Mouse (Mus musculus) heart, embryonic 15.5 days (tissue): ENCODE measurements at regions not wholly inside any gene's neighbourhood (a gene's known extent, or its start where the extent isn't known, plus 50 kb on each side); places are given as distances from the start of the nearest gene placed in this dataset.
A peak's percentile ranks its signal among the peaks of the same experiment; 100 is the strongest.

ENCODE experiments used
- ATAC-seq: fragments of 200-750 bp; cut with Nextera tagmentation; replicated peaks from 2 replicates; pipeline ENCODE4 v1.8.0; 2017; ENCODE audit warnings: low read depth, moderate TSS enrichment; ENCODE audit not compliant: insufficient number of reproducible peaks, insufficient read depth, low FRiP score
- H3K27ac ChIP-seq: fragments of 300-500 bp; sonication (generic); 2 replicates; pipeline ENCODE4 v1.5.1; 2015; ENCODE audit warnings: mild to moderate bottlenecking, inconsistent platforms
- H3K27me3 ChIP-seq: fragments of 300-500 bp; sonication (generic); 2 replicates; pipeline ENCODE4 v1.6.1; 2015; ENCODE audit warnings: inconsistent platforms
- H3K36me3 ChIP-seq: fragments of 300-500 bp; sonication (generic); 2 replicates; pipeline ENCODE4 v1.6.1; 2015; ENCODE audit warnings: mild to moderate bottlenecking, inconsistent platforms
- H3K4me1 ChIP-seq: fragments of 300-500 bp; sonication (generic); replicated peaks from 2 replicates; pipeline ENCODE4 v1.6.1; 2015; ENCODE audit warnings: inconsistent platforms
- H3K4me2 ChIP-seq: fragments of 300-500 bp; sonication (generic); 2 replicates; pipeline ENCODE4 v1.6.1; 2015; ENCODE audit warnings: inconsistent platforms, mild to moderate bottlenecking, moderate library complexity
- H3K4me3 ChIP-seq: fragments of 300-500 bp; sonication (generic); 2 replicates; pipeline ENCODE4 v1.5.1; 2015; ENCODE audit warnings: mild to moderate bottlenecking, inconsistent platforms
- H3K9ac ChIP-seq: fragments of 300-500 bp; sonication (generic); 2 replicates; pipeline ENCODE4 v1.6.1; 2015; ENCODE audit warnings: mild to moderate bottlenecking, inconsistent platforms
- H3K9me3 ChIP-seq: fragments of 300-500 bp; sonication (generic); replicated peaks from 2 replicates; pipeline ENCODE4 v1.6.1; 2016; ENCODE audit warnings: inconsistent platforms
- WGBS: fragments of 180-500 bp; shearing (Covaris S2); methylation state at CpG from one replicate; pipeline ENCODE4 v1.1.7; 2015; ENCODE audit warnings: mixed read lengths; 5-methylcytosine and 5-hydroxymethylcytosine counted together

GRCm38 (mm10) chr15:95714408-95714807, 58.6 kb upstream of the Dbx2 start:
- ATAC-seq: no peak
- Histone ChIP-seq H3K9me3 (0 out of 2 replicates have a peak, but pooled peaks cover 3% of the 10 kb centered on the region), H3K4me1 (no peaks in the 10 kb centered on the region), H3K4me2 (no peak overlapping the region), H3K27ac (no peak overlapping the region), H3K36me3 (no peaks in the 10 kb centered on the region), H3K4me3 (no peak overlapping the region), H3K9ac (no peak overlapping the region), H3K27me3 (no peaks in the 10 kb centered on the region)
- WGBS: 63% methylated on average over 3 of the region's 3 CpGs

GRCm38 (mm10) chr15:95715941-95716340, 60.2 kb upstream of the Dbx2 start:
- Histone ChIP-seq H3K9ac (no peak overlapping the region), H3K9me3 (no peaks in the 10 kb centered on the region), H3K27me3 (no peaks in the 10 kb centered on the region), H3K4me1 (no peaks in the 10 kb centered on the region), H3K4me2 (no peak overlapping the region), H3K27ac (no peak overlapping the region), H3K4me3 (no peak overlapping the region), H3K36me3 (no peaks in the 10 kb centered on the region)
- WGBS: 85% methylated on average over 9 of the region's 9 CpGs
- no peak for ATAC-seq

GRCm38 (mm10) chr15:95723699-95724098, 66.9 kb upstream of the Ano6 start:
- Histone ChIP-seq H3K27ac (no peak overlapping the region), H3K27me3 (no peaks in the 10 kb centered on the region), H3K9me3 (no peaks in the 10 kb centered on the region)

GRCm38 (mm10) chr15:95725866-95726265, 64.8 kb upstream of the Ano6 start:
- H3K27ac ChIP-seq: no peak overlapping the region
- H3K9ac ChIP-seq: no peak overlapping the region
- 33% methylated on average over 11 of the region's 11 CpGs for WGBS
- ATAC-seq: peak; percentile 39; the same call in 1 of the 2 replicates
- no peak overlapping the region for H3K4me3 ChIP-seq
- no peaks in the 10 kb centered on the region for H3K27me3 ChIP-seq
- H3K9me3 ChIP-seq: no peaks in the 10 kb centered on the region
- no peak overlapping the region for H3K4me2 ChIP-seq
- no peaks in the 10 kb centered on the region for H3K4me1 ChIP-seq
- no peaks in the 10 kb centered on the region for H3K36me3 ChIP-seq

More at GRCm38 (mm10) chr15:95723699-95724098, 66.9 kb upstream of the Ano6 start:
- Histone ChIP-seq H3K4me1 (no peaks in the 10 kb centered on the region), H3K36me3 (no peaks in the 10 kb centered on the region), H3K4me2 (no peak overlapping the region), H3K4me3 (no peak overlapping the region), H3K9ac (no peak overlapping the region)
- ATAC-seq: no peak
- WGBS: 44% methylated on average over 7 of the region's 7 CpGs

- H3K27ac ChIP-seq: no peak overlapping the region
Observed at GRCm38 (mm10) chr15:95726516-95726915, 64.1 kb upstream of the Ano6 start.

GRCm38 (mm10) chr15:95735746-95736145, 54.9 kb upstream of the Ano6 start:
- no peaks in the 10 kb centered on the region for H3K27me3 ChIP-seq
- no peaks in the 10 kb centered on the region for H3K4me1 ChIP-seq
- no peak for ATAC-seq
- no peak overlapping the region for H3K27ac ChIP-seq
- H3K4me3 ChIP-seq: no peak overlapping the region
- H3K9me3 ChIP-seq: no peaks in the 10 kb centered on the region
- H3K4me2 ChIP-seq: no peak overlapping the region
- H3K36me3 ChIP-seq: no peaks in the 10 kb centered on the region
- 62% methylated on average over 1 of the region's 1 CpGs for WGBS
- no peak overlapping the region for H3K9ac ChIP-seq

More at GRCm38 (mm10) chr15:95726516-95726915, 64.1 kb upstream of the Ano6 start:
- Histone ChIP-seq H3K4me1 (no peaks in the 10 kb centered on the region), H3K4me3 (no peak overlapping the region), H3K4me2 (no peak overlapping the region), H3K9ac (no peak overlapping the region), H3K27me3 (no peaks in the 10 kb centered on the region), H3K9me3 (no peaks in the 10 kb centered on the region), H3K36me3 (no peaks in the 10 kb centered on the region)
- WGBS: 63% methylated on average over 13 of the region's 13 CpGs
- ATAC-seq: no peak
